Mouse (Mus musculus) gastrocnemius, postnatal 25 days (tissue): Measurements from ENCODE around the gene Cux2. TPM values are rescaled to one million over a fixed set of nuclear protein-coding genes. Genes with fewer than 3 reads are reported as not detected.

Source experiments
- DNase-seq: peaks from one replicate; pipeline ENCODE4 v3.0.0; 2022
- total RNA-seq, 2 experiments: library from RNA; stranded (reverse); gene quantifications; 1 replicate in 1 of 2; 2 replicates in 1 of 2; pipeline ENCODE4 v1.2.3; 2021

The Cux2 gene
- total RNA-seq, 2 experiments from 2014 or later, result 1.8 to 6.9 TPM

- no peak for DNase-seq
These were observed 33.2 kb downstream of the Cux2 start for GRCm38 (mm10) chr5:122016744-122017143.

DNA sequence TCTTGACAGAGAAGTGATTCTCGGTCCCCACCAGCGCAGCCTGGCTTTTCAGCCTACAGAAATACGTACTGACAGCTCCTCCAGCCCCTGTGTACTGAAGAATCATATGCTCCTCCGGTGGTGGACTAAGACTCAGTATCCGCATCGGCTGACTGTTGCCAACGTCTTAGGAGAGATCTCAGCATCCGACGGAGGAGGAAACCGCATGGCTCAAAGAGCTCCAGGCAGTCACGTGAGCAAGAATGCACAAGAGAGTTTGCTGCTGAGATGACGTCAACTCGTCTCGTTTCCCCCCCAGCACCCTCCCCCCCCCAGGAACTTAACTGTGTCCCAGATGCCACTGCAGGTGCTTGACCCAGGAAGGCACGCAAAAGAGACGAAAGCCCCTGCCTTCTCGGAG is 34.8 kb downstream of the Cux2 start:
- no peak for DNase-seq

DNA sequence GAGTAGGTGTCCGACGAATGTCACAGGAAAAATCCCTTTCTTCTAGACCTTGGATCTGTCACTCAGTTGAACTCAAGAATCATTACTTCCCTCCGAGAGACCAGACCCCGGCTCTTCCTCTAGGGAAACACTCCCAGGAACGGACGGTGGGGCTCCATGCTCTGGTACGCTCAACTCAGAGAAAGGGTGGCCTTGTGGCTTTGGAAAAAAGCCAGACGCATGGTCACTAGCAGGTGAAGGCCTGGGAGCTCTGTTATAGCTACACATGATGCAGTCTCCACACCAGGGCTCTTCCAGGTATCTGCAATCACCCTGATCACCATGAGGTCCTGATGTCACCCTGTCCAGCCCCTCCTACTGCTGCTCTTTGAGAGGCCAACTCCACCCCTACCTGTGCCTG is 35.2 kb downstream of the Cux2 start:
- DNase-seq, result no peak

DNA sequence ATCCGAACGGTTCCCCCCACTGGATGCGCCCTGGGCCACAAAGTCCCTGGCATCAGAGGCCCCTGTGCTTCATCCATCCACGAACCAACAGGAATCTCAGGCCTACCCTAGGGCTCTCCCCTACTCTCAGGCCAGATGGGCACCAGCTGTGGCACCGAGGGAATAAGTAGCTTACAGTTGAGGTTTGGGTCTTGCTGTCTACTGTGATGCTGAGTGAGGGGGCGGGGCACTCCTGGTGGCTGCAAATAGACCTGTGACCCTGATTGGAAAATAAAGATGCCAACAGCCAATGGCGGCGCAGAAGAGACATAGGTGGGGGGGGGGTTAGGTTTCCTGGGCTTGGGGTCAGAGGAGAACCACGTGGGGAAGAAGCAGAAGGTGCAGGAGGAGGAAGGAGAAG is 38.6 kb downstream of the Cux2 start:
- no peak for DNase-seq

- no peak for DNase-seq
These were observed 41.9 kb downstream of the Cux2 start for GRCm38 (mm10) chr5:122007946-122008441.

GRCm38 (mm10) chr5:122003460-122003859 is 46.4 kb downstream of the Cux2 start:
- no peak for DNase-seq

DNA sequence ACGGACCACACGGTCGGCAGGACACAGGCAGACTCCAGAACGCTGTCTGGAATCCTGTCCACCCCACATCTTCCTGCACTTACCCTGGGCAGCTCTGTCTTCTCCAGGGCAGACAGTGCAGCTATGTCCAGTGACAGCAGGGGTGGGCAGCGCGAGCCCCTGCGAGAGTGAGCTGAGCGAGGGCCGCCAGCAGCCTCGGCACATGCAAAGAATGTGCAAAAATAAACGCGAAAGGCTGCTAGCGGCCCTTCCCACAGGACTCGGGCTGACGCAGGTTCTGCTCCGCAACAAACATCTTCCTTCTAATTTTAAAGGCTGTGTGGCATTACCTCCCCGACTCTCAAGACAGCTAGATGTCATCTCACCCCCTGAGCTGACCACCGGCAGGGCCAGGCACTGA is 47.8 kb downstream of the Cux2 start:
- DNase-seq, result no peak

DNA sequence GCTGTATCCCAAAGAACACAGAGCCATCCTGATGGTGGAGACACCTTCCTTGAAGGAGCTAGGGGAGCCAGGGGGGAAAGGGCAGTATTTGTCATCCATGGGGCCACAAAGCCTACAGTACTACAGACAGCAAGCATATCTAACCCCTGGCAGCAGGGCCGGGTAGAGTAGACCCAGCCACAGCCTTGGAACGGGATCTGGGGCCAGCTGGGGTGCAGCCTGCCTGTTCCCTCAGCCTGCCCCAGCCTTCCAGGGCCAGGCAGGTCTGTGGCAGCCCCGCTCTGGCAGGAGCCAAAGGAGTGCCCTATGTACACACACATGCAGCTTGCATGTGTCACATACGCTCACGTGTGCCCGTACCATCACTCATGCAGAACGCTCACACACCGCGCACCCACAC is 48.6 kb downstream of the Cux2 start:
- DNase-seq, result no peak

DNA sequence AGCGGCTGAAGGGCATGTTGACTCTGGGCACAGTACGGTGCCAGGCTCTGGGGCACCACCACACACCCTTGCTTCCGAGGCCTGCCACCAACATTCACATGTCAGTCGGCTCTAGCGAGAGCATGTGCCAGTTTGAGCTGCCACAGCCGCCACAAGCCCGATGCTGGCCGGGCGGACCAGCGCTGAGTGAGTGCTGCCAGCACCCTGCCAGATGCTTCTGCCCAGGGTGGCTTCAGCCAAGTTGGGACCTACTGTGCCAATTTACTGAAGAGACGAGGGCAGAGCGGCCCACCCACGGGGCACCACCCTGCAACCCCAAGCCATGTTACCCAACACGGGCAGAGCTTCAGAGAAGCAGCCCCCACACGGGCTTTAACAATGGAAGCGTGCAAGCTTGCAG is 49.5 kb downstream of the Cux2 start:
- peak; percentile 63 for DNase-seq

- DNase-seq, result peak; percentile 82
These were observed 50.7 kb downstream of the Cux2 start for GRCm38 (mm10) chr5:121998981-121999795.

DNA sequence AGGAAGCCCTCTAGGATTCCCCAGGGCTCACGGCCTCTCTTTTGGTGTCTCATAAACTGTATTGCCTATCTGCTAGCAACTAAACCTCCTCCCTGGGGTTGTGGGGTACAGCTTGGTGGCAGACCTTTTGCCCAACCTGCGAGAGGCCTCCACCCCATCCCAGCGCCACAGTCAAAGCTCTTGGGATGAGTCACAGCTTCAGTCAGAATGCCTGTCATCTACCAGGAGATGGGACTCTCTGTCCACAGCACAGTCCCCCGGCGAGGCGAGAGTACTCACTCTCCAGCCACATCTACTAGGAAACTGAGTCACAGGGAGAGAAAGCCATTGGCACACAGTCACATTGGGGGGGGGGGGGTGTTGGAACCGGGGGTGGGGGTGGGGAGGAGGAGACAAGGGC is 51.6 kb downstream of the Cux2 start:
- DNase-seq, result no peak

GRCm38 (mm10) chr5:121996701-121997100 is 53.2 kb downstream of the Cux2 start:
- DNase-seq, result no peak

- DNase-seq, result no peak
These were observed 55.1 kb downstream of the Cux2 start for GRCm38 (mm10) chr5:121994808-121995207.

DNA sequence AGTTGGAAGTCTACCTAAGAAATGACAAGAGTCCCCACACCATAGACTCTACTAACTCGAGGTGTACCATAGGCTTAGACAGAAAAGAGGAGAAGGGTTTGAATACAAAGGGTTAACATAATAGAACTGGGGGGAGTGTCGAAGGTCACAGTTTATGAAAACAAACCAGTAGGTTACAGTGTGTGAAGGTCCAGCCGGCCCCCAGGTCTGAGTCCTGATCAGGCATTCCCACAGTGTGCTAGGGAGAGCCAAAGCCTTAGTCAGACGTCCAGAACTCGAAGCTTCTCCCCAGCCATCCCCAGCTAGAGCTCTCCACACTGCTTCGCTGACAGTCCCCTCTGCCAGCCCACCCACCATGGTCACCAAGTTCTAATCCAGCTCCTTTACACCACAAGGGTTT is 58.0 kb downstream of the Cux2 start:
- DNase-seq, result no peak

DNA sequence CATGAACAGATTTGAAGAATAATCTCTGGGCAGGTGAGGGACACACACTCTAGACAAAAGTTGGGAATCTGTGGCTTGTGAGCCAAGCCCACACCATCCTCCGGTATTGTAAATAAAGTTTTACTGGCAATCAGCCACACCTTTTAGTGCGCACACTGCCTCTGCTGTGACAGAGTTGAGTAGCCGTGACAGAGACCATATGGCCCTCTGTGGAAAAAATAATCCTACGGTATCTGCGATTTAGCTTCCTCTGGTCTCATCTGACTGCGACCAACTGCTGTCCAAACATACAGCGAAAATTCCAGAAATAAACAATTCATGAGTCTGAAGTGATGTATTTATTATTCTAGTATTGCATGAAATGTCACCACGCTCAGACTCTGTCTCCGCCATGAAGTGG is 64.0 kb downstream of the Cux2 start:
- DNase-seq, result no peak

GRCm38 (mm10) chr5:121981650-121982131 is 68.2 kb downstream of the Cux2 start:
- no peak for DNase-seq

DNA sequence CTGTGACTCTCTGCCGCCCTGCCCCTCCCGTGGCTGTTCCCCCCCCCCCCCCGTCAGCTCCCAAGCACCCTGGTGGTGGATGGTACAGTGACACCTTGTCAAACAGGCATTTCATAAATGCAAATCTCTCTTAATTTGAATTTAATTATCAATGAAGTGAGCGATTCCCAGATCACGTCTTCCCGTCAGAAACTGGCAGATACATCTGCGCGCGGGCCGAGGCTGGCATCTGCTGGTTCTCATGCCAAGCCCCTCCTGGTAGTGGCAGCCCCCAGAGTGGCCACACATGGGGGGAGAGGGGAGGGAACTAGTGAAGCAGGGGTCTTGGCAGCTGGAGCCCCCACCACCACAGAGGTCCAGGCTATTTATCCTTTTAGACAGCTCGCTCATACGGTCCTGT is 73.6 kb downstream of the Cux2 start:
- no peak for DNase-seq

DNA sequence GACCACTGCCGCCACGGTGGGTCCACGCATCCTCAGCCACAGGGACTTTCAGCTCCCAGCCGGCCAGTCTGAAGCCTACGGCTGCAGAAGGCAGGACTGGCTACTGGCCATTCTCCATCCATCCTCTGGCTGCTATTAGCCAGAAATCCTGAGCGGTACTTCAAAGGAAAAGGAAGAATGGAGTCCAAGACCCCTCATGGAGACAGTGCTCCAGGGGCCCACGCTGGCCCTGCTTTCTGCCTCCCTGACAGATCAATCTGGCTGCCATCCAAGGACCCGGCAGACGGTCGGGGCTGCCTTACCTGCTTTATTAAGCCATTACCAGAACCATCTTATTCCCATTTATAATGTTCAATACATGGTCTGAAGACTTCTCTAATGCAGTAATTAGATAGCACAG is 76.4 kb downstream of the Cux2 start:
- DNase-seq, result no peak

DNA sequence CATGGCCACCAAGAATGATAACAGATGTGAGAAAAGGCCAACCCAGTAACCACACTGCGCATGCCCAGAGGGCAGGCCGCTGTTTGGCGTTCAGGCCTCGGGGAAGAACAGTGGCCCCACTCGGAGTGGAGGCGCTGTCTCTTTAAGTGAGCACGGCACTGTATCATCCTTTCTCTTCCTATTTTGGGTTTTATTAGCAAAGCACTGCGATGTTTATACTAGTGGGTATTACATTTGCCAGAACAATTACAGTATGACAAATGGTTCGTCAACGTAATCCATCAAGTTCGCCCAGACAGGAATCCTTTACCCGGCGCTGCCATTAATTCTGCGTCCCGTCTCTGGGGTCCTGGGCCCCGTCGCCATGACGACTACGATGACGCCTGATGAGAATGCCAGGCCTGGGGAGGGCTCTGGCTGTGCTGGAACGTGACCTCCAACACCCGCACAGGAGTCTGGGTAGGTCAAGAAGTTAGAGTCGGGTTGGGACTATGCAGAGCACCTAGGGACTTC is 77.2 kb downstream of the Cux2 start:
- DNase-seq, result no peak

- no peak for DNase-seq
These were observed 80.9 kb downstream of the Cux2 start for GRCm38 (mm10) chr5:121968999-121969398.

DNA sequence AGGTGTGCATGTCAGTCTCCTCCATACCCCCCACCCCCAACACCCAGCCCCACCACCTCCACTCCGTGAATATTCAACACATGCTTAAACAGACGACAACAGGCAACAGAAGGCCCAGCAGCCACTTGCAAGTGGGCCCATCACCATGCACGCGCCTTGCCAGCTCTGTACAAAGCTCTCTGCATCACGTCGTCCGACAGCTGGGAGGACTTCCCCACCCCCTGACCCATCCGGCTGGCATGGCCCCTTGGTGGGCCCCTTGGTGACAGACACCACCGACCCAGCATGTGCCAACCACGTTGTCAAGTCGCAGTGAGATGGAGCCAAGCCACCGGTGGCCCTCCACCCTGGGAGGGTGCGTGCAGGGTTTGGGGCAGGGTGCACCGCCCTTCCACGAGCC is 81.5 kb downstream of the Cux2 start:
- DNase-seq, result no peak

GRCm38 (mm10) chr5:121967520-121967919 is 82.4 kb downstream of the Cux2 start:
- no peak for DNase-seq

DNA sequence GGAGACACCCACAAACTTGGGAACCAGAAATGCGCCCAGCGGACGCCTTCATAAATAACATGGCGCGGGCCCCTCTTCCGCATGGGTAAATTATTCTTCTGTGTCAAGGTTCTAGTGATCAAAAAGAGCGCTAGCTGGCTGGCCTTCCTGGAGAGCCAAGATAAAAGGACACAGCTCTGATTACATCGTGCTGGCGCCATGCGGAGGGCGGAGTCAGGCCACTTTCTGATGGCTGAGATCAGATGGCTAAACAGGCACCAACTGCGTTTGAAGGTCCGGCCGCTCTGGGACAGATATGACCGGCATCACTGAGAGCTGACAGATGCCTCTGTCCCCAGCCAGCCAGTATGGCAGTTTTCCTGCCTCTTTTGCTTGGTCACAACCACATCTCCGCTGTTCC is 83.0 kb downstream of the Cux2 start:
- peak; percentile 41 for DNase-seq

DNA sequence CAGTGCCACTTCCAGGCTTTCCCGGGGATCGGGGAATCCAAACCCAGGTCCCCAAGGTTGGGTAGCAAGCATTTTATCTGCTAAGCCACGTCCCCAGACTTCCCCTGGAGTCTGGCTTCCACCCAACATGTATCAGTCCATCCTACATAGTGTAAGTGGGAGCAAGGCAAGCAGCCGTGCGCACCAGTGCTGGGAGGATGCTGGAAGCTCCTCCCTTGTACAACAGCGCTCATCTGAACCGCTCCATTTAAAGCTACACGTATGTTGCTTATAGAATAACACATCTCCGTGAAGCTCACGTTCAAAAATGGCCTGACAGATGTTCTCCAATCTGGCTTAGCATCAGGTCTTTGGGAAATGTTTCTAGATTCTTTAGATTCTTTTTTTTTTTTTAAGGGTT is 86.9 kb downstream of the Cux2 start:
- DNase-seq, result no peak
